Mouse (Mus musculus) mouse embryonic stem cell (cell line): ENCODE measurements around the gene Syt12.

Source experiments
- in situ Hi-C, 2 experiments: fragments of 300-500 bp; cut with MboI; formaldehyde crosslinking; loops; 1 replicate in 1 of 2; 3 replicates in 1 of 2; pipeline ENCODE4 v1.14.3; 2019 to 2020; ENCODE audit warnings: low sequenced_read_pairs in 2 of 2, low pct_unique_long_range_greater_than_20kb in 1 of 2, mixed read lengths in 1 of 2; ENCODE audit not compliant: unreplicated experiment in 1 of 2

Gene Syt12

GRCm38 (mm10) chr19:4494707-4495106 is 17.5 kb upstream of the Syt12 start:
- in situ Hi-C loops: loop anchor here (5.0 to 25.0 kb wide), 3 partner anchors 48 to 493 kb away; partner anchors contain the start of gene Npas4 (in 1 of the 2)

- in situ Hi-C loops: loop anchor here (10.0 to 25.0 kb wide), 2 partner anchors 252 to 495 kb away; partner anchors contain the start of gene Npas4 (in 1 of the 2)
Measured at GRCm38 (mm10) chr19:4492526-4493296, 15.5 kb upstream of the Syt12 start.

GRCm38 (mm10) chr19:4491080-4491695 is 13.9 kb upstream of the Syt12 start:
- in situ Hi-C loops: loop anchor here (10.0 to 25.0 kb wide), 2 partner anchors 254 to 496 kb away; partner anchors contain the start of gene Npas4 (in 1 of the 2)

GRCm38 (mm10) chr19:4487877-4488276 is 10.6 kb upstream of the Syt12 start:
- in situ Hi-C loops: loop anchor here in 1 of 2 experiments (25.0 kb wide), 1 partner anchor 499 kb away; the partner anchor contains the start of gene Npas4

GRCm38 (mm10) chr19:4485006-4485405 is 7.8 kb upstream of the Syt12 start:
- in situ Hi-C loops: loop anchor here in 1 of 2 experiments (25.0 kb wide), 1 partner anchor 502 kb away; the partner anchor contains the start of gene Npas4

- in situ Hi-C loops: loop anchor here in 1 of 2 experiments (25.0 kb wide), 1 partner anchor 505 kb away; the partner anchor contains the start of gene Npas4
Measured at GRCm38 (mm10) chr19:4482111-4482859, 5.0 kb upstream of the Syt12 start.

- in situ Hi-C loops: loop anchor here in 1 of 2 experiments (25.0 kb wide), 1 partner anchor 506 kb away; the partner anchor contains the start of gene Npas4
Measured at GRCm38 (mm10) chr19:4481326-4481725, 4.1 kb upstream of the Syt12 start.

GRCm38 (mm10) chr19:4480041-4480440 is 2.8 kb upstream of the Syt12 start:
- in situ Hi-C loops: loop anchor here in 1 of 2 experiments (25.0 kb wide), 1 partner anchor 507 kb away; the partner anchor contains the start of gene Npas4

GRCm38 (mm10) chr19:4478190-4478516 is 906 bp upstream of the Syt12 start:
- in situ Hi-C loops: loop anchor here in 1 of 2 experiments (25.0 kb wide), 1 partner anchor 509 kb away; the partner anchor contains the start of gene Npas4

GRCm38 (mm10) chr19:4476601-4477257 is 518 bp downstream of the Syt12 start:
- in situ Hi-C loops: loop anchor here in 1 of 2 experiments (25.0 kb wide), 1 partner anchor 511 kb away; the partner anchor contains the start of gene Npas4

- in situ Hi-C loops: loop anchor here in 1 of 2 experiments (25.0 kb wide), 1 partner anchor 512 kb away; the partner anchor contains the start of gene Npas4
Measured at GRCm38 (mm10) chr19:4475224-4475925, 1.9 kb downstream of the Syt12 start.

GRCm38 (mm10) chr19:4474739-4475138 is 2.5 kb downstream of the Syt12 start:
- in situ Hi-C loops: loop anchor here in 1 of 2 experiments (25.0 kb wide), 1 partner anchor 513 kb away; the partner anchor contains the start of gene Npas4

GRCm38 (mm10) chr19:4473549-4473948 is 3.7 kb downstream of the Syt12 start:
- in situ Hi-C loops: no loop called here

- in situ Hi-C loops: no loop called here
Measured at GRCm38 (mm10) chr19:4468363-4468762, 8.9 kb downstream of the Syt12 start.

- in situ Hi-C loops: no loop called here
Measured at GRCm38 (mm10) chr19:4464666-4465065, 12.6 kb downstream of the Syt12 start.

- in situ Hi-C loops: no loop called here
Measured at GRCm38 (mm10) chr19:4461981-4462380, 15.3 kb downstream of the Syt12 start.

GRCm38 (mm10) chr19:4456227-4456626 is 21.0 kb downstream of the Syt12 start:
- in situ Hi-C loops: no loop called here
